Mouse (Mus musculus) cerebellum, adult 2 months (tissue): ENCODE measurements around the gene Mbnl1. TPM values are rescaled to one million over a fixed set of nuclear protein-coding genes. Genes with fewer than 3 reads are reported as not detected.

Source experiments
- DNase-seq, 2 experiments: peaks; one replicate each; pipeline ENCODE4 v3.0.0; 2021
- H3K27ac ChIP-seq: fragments of 200-500 bp; 2 replicates; pipeline ENCODE4 v1.5.1; 2012; ENCODE audit warnings: low read length, control low read depth, inconsistent platforms; ENCODE audit not compliant: insufficient read depth
- H3K27me3 ChIP-seq: fragments of 200-500 bp; 2 replicates; pipeline ENCODE4 v1.6.1; 2012; ENCODE audit warnings: inconsistent platforms, mild to moderate bottlenecking, low read length, moderate library complexity; ENCODE audit not compliant: control insufficient read depth, insufficient read depth
- H3K4me1 ChIP-seq: fragments of 200-500 bp; 2 replicates; pipeline ENCODE4 v1.6.1; 2011; ENCODE audit warnings: low read length; ENCODE audit not compliant: control insufficient read depth, insufficient read depth
- H3K4me3 ChIP-seq: fragments of 200-500 bp; replicated peaks from 2 replicates; pipeline ENCODE3; 2011; ENCODE audit warnings: mild to moderate bottlenecking, low read depth, low read length, control low read depth; ENCODE audit not compliant: insufficient read depth
- CTCF ChIP-seq: fragments of 200-500 bp; IDR thresholded peaks from 2 replicates; pipeline ENCODE4 v1.5.1; 2011; ENCODE audit warnings: low read depth, mild to moderate bottlenecking, control low read depth, low read length, moderate library complexity, borderline replicate concordance; ENCODE audit not compliant: insufficient read depth
- POLR2A ChIP-seq: fragments of 200-500 bp; IDR thresholded peaks from 2 replicates; pipeline ENCODE4 v1.6.1; 2011; ENCODE audit warnings: low read length, control low read depth, borderline replicate concordance; ENCODE audit not compliant: insufficient read depth
- WGBS: fragments of 180-500 bp; shearing (Covaris S2); methylation state at CpG from one replicate; pipeline ENCODE4 v1.1.7; 2018; 5-methylcytosine and 5-hydroxymethylcytosine counted together
- polyA plus RNA-seq: library from polyadenylated mRNA; depleted of rRNA; stranded (reverse); fragments of >200 nt; gene quantifications from 2 replicates; pipeline ENCODE4 v1.2.3, GENCODE M21; 2012

The Mbnl1 gene
- polyA plus RNA-seq, 1 experiment = 62.7 TPM

DNA sequence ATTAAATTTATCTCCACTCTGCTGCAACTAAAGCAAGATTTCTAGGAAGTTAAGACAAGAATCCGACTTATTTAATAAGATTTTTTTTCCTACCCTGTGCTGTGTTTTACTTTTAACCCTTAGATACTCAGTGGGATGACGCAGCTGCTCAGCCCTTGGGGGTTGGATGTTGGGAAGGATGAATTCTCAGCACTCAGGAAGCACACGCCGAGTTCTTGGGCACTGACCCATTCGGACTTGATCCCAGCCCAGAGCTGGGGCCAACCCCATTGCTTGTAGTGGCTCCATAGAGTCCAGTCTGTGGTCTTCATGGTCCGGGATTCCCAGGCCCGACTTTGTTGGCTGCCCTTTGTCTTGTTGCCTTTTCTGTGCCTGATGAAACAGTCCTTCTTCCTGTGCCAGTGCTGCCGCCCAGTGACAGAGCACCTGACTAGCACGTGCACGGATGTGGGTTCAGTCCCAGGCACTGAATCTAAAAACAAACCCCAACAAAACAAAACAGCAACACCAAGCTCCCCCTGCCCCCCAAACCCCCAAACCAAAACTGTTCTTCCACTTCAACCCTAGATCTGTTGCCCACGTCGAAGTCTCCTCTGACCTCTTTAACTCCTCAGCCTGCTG lies 43.5 kb downstream of the Mbnl1 start:
- peak; percentile 53 to 57 for DNase-seq
- peaks cover 8% of the 10 kb centered on the region; the same call in 1 of the 2 replicates for H3K4me1 ChIP-seq
- no peaks in the 10 kb centered on the region for H3K27me3 ChIP-seq
- no peak for TF ChIP-seq POLR2A
- TF ChIP-seq CTCF = peak; percentile 51; the same call in 1 of the 2 replicates
- H3K4me3 ChIP-seq = no peak overlapping the region
- WGBS = 24% methylated on average over 12 of the region's 12 CpGs
- H3K27ac ChIP-seq = no peak overlapping the region

DNA sequence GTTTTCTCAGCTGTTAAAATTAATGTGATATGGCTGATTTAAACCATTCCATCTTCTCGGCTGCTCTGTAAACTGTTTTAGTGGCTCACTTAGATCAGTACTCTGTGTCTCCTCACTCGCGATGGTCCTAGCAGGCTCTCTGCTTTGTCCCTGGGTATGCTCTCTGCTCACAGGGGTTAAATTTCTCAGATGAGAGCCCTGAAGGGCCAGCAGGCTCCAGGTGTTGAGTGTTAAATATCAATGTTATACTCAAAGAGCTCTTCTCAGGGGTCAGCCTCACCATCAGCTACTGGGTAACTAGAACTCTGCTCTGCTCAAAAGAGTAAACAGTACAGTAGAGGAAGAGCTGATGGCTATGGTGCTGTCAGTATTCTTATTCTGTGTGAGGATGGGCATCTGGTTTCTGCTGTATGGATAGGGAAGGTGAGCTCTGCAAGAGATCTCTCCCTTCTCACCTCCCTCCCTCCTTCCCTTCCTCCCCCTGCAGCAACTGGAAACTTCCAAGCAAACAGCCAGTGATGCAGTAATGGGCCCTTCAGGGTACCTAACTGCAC lies 44.7 kb downstream of the Mbnl1 start:
- peaks cover 4% of the 10 kb centered on the region; the same call in 1 of the 2 replicates for H3K4me1 ChIP-seq
- H3K4me3 ChIP-seq = no peak overlapping the region
- TF ChIP-seq POLR2A (no peak), CTCF (no peak)
- 83% methylated on average over 3 of the region's 3 CpGs for WGBS
- DNase-seq = no peak
- no peak overlapping the region for H3K27ac ChIP-seq
- H3K27me3 ChIP-seq = no peaks in the 10 kb centered on the region

DNA sequence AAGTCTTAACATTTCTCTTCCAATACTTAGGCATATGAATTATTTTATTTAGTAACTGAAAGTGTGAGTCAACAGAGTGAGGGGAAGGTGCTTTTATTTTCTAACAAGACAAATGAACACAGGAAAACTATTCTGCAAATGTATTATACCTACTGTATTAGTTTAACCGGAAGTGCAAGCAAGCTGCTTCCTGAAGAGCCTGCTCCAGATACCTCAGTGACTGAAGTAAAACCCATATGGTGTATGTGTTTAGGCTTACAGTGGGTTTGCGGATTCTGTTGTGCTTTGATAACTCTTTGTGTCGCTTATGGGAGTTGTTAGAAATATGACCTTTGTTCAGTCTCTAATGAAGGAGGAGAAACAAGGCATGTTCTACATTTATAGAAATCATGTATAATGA lies 46.7 kb downstream of the Mbnl1 start:
- no peak for TF ChIP-seq CTCF
- no peak for TF ChIP-seq POLR2A
- Histone ChIP-seq H3K27ac (no peak overlapping the region), H3K4me3 (no peak overlapping the region), H3K27me3 (no peaks in the 10 kb centered on the region), H3K4me1 (peaks cover 4% of the 10 kb centered on the region; the same call in 1 of the 2 replicates)
- WGBS = 78% methylated on average over 3 of the region's 3 CpGs
- no peak for DNase-seq

DNA sequence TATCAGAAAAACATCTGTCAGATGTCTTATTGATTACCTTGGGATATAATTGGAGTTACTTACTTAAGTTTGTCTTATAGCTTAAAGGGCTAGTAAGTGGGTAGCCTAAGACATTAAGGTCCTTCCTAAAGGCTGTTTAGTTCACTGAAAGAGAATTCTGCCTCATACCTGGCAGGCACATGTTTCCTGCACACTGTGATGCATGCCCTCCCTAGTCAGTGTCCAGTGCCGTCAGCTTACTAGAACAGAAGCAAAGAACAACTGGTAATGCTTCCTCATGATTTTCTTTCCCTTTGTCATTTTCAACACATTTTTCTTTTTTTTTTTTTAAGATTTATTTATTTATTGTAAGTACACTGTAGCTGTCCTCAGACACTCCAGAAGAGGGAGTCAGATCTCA lies 51.5 kb downstream of the Mbnl1 start:
- 67% methylated on average over 1 of the region's 1 CpGs for WGBS
- TF ChIP-seq CTCF = no peak
- no peak for TF ChIP-seq POLR2A
- Histone ChIP-seq H3K4me3 (no peak overlapping the region), H3K27ac (no peak overlapping the region), H3K4me1 (peaks cover 5% of the 10 kb centered on the region; the same call in 1 of the 2 replicates), H3K27me3 (no peaks in the 10 kb centered on the region)
- no peak for DNase-seq

GRCm38 (mm10) chr3:60531286-60531685 lies 58.7 kb downstream of the Mbnl1 start:
- TF ChIP-seq POLR2A (no peak), CTCF (no peak)

GRCm38 (mm10) chr3:60531826-60532225 lies 59.2 kb downstream of the Mbnl1 start:
- H3K4me3 ChIP-seq = no peak overlapping the region
- 53% methylated on average over 2 of the region's 2 CpGs for WGBS

More at GRCm38 (mm10) chr3:60531286-60531685, 58.7 kb downstream of the Mbnl1 start:
- Histone ChIP-seq H3K4me1 (peaks cover 8% of the 10 kb centered on the region; the same call in 1 of the 2 replicates), H3K4me3 (peak overlapping the region; percentile 29), H3K27me3 (no peaks in the 10 kb centered on the region), H3K27ac (no peak overlapping the region)
- DNase-seq = no peak
- WGBS = 32% methylated on average over 5 of the region's 5 CpGs

GRCm38 (mm10) chr3:60535224-60535623 lies 62.6 kb downstream of the Mbnl1 start:
- Histone ChIP-seq H3K27ac (no peak overlapping the region), H3K4me3 (no peak overlapping the region), H3K4me1 (peaks cover 8% of the 10 kb centered on the region; the same call in 1 of the 2 replicates), H3K27me3 (no peaks in the 10 kb centered on the region)
- 45% methylated on average over 3 of the region's 3 CpGs for WGBS
- no peak for TF ChIP-seq CTCF
- TF ChIP-seq POLR2A = no peak
- no peak for DNase-seq

More at GRCm38 (mm10) chr3:60531826-60532225, 59.2 kb downstream of the Mbnl1 start:
- H3K27me3 ChIP-seq = no peaks in the 10 kb centered on the region
- DNase-seq = no peak
- peaks cover 7% of the 10 kb centered on the region; the same call in 1 of the 2 replicates for H3K4me1 ChIP-seq
- H3K27ac ChIP-seq = no peak overlapping the region
- TF ChIP-seq CTCF (no peak), POLR2A (no peak)

DNA sequence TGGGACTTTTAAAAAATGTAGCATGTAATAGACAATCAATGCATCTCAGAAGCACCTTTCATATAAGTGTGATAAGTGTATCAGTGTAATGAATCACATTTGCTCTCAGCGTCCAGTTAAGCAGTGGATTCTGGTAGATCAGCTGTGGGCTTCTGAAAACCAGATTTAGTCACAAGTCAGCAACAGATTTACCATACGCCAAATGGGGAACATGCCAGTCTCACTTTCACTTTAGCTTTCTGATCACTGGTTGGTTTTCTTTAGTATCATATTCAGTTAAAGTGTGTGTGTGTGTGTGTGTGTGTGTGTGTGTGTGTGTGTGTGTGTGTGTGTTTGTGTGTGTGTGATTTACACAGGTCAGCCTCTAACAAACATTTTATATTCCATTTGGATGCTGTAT lies 64.4 kb downstream of the Mbnl1 start:
- peaks cover 8% of the 10 kb centered on the region; the same call in 1 of the 2 replicates for H3K4me1 ChIP-seq
- WGBS = 49% methylated on average over 2 of the region's 2 CpGs
- TF ChIP-seq POLR2A (no peak), CTCF (no peak)
- no peak overlapping the region for H3K4me3 ChIP-seq
- no peaks in the 10 kb centered on the region for H3K27me3 ChIP-seq
- no peak for DNase-seq
- H3K27ac ChIP-seq = no peak overlapping the region
